Mouse (Mus musculus) lung, postnatal 0 days (tissue): ENCODE measurements at regions not wholly inside any gene's neighbourhood (a gene's known extent, or its start where the extent isn't known, plus 50 kb on each side); places are given as distances from the start of the nearest gene placed in this dataset.
A peak's percentile ranks its signal among the peaks of the same experiment; 100 is the strongest.
"Not testable (repeated sequence)": the region's sequence is repeated elsewhere in the genome, so short reads cannot be mapped to it uniquely, and the experiment has no call there.

Experiments
- ATAC-seq: fragments of 200-750 bp; cut with Nextera tagmentation; 2 replicates; pipeline ENCODE4 v1.8.0; 2017; ENCODE audit warnings: moderate library complexity
- DNase-seq: peaks from one replicate; pipeline ENCODE4 v3.0.0-alpha.2; 2016; ENCODE audit warnings: low spot score
- H3K27ac ChIP-seq: fragments of 300-500 bp; sonication (generic); 2 replicates; pipeline ENCODE4 v1.5.1; 2014; ENCODE audit warnings: antibody characterized with exemption, mild to moderate bottlenecking, low read length, mixed read lengths
- H3K27me3 ChIP-seq: fragments of 300-500 bp; sonication (generic); replicated peaks from 2 replicates; pipeline ENCODE4 v1.6.1; 2014; ENCODE audit warnings: low read length, mixed read lengths; ENCODE audit not compliant: insufficient read depth
- H3K36me3 ChIP-seq: fragments of 300-500 bp; sonication (generic); 2 replicates; pipeline ENCODE4 v1.6.1; 2014; ENCODE audit warnings: low read length, mixed read lengths; ENCODE audit not compliant: insufficient read depth
- H3K4me1 ChIP-seq: fragments of 300-500 bp; sonication (generic); 2 replicates; pipeline ENCODE4 v1.6.1; 2014; ENCODE audit warnings: antibody characterized with exemption, low read depth, low read length, mixed read lengths; ENCODE audit not compliant: insufficient read depth
- H3K4me2 ChIP-seq: fragments of 300-500 bp; sonication (generic); replicated peaks from 2 replicates; pipeline ENCODE4 v1.6.1; 2014; ENCODE audit warnings: low read depth, mild to moderate bottlenecking, low read length, moderate library complexity, mixed read lengths
- H3K4me3 ChIP-seq: fragments of 300-500 bp; sonication (generic); 2 replicates; pipeline ENCODE4 v1.5.1; 2014; ENCODE audit warnings: low read depth, low read length
- H3K9ac ChIP-seq: fragments of 300-500 bp; sonication (generic); replicated peaks from 2 replicates; pipeline ENCODE4 v1.6.1; 2014; ENCODE audit warnings: low read depth, mild to moderate bottlenecking
- H3K9me3 ChIP-seq: fragments of 300-500 bp; sonication (generic); 2 replicates; pipeline ENCODE4 v1.6.1; 2016; ENCODE audit warnings: low read length, mixed read lengths
- CTCF ChIP-seq: IDR thresholded peaks from 2 replicates; pipeline ENCODE4 v1.5.1; 2016; ENCODE audit warnings: antibody characterized with exemption, mild to moderate bottlenecking
- EP300 ChIP-seq: IDR thresholded peaks from 2 replicates; pipeline ENCODE4 v1.6.1; 2016; ENCODE audit warnings: antibody characterized with exemption, mild to moderate bottlenecking, control low read depth
- WGBS: fragments of 180-500 bp; shearing (Covaris S2); extraction: QIAGEN DNeasy Blood & Tissue Kit; methylation state at CpG from one replicate; pipeline ENCODE4 v1.1.7; 2014; 5-methylcytosine and 5-hydroxymethylcytosine counted together

GRCm38 (mm10) chr7:62232076-62232475, 114.3 kb upstream of the Ndn start:
- no peak for TF ChIP-seq EP300
- TF ChIP-seq CTCF, result no peak
- Histone ChIP-seq H3K27me3 (no peaks in the 10 kb centered on the region), H3K4me2 (0 out of 2 replicates have a peak overlapping the region, but pooled peaks have one; percentile 49), H3K36me3 (no peaks in the 10 kb centered on the region), H3K9me3 (no peaks in the 10 kb centered on the region), H3K4me3 (no peak overlapping the region), H3K27ac (no peak overlapping the region), H3K9ac (no peak overlapping the region), H3K4me1 (no peaks in the 10 kb centered on the region)
- DNase-seq (peak; percentile 27), ATAC-seq (no peak)
- 36% methylated on average over 5 of the region's 5 CpGs for WGBS

- no peak overlapping the region for H3K9ac ChIP-seq
- no peak for ATAC-seq
- H3K36me3 ChIP-seq, result no peaks in the 10 kb centered on the region
- H3K27me3 ChIP-seq, result no peaks in the 10 kb centered on the region
- no peak overlapping the region for H3K27ac ChIP-seq
- no peak overlapping the region for H3K4me2 ChIP-seq
- no peak for TF ChIP-seq CTCF
- no peak for TF ChIP-seq EP300
- H3K9me3 ChIP-seq, result no peaks in the 10 kb centered on the region
- H3K4me1 ChIP-seq, result no peaks in the 10 kb centered on the region
- DNase-seq, result no peak
- no peak overlapping the region for H3K4me3 ChIP-seq
- WGBS, result 46% methylated on average over 6 of the region's 6 CpGs
These were observed 112.3 kb upstream of the Ndn start for GRCm38 (mm10) chr7:62234037-62234436.

GRCm38 (mm10) chr7:62235766-62236165, 110.6 kb upstream of the Ndn start:
- TF ChIP-seq CTCF, result no peak
- TF ChIP-seq EP300, result no peak
- H3K4me3 ChIP-seq, result no peak overlapping the region
- H3K4me2 ChIP-seq, result no peak overlapping the region
- no peaks in the 10 kb centered on the region for H3K27me3 ChIP-seq
- no peaks in the 10 kb centered on the region for H3K4me1 ChIP-seq
- DNase-seq (no peak), ATAC-seq (no peak)
- 71% methylated on average over 1 of the region's 1 CpGs for WGBS
- H3K9me3 ChIP-seq, result no peaks in the 10 kb centered on the region
- no peak overlapping the region for H3K9ac ChIP-seq
- no peak overlapping the region for H3K27ac ChIP-seq
- H3K36me3 ChIP-seq, result no peaks in the 10 kb centered on the region

- ATAC-seq, result no peak
- Histone ChIP-seq H3K4me2 (no peak overlapping the region), H3K27me3 (no peaks in the 10 kb centered on the region), H3K4me3 (no peak overlapping the region), H3K9ac (no peak overlapping the region), H3K27ac (no peak overlapping the region), H3K9me3 (no peaks in the 10 kb centered on the region), H3K4me1 (no peaks in the 10 kb centered on the region), H3K36me3 (no peaks in the 10 kb centered on the region)
- WGBS, result 38% methylated on average over 8 of the region's 8 CpGs
- no peak for DNase-seq
- TF ChIP-seq CTCF, result no peak
- TF ChIP-seq EP300, result no peak
These were observed 84.7 kb upstream of the Ndn start for GRCm38 (mm10) chr7:62261688-62262114.

- not testable (repeated sequence) for DNase-seq, H3K27ac ChIP-seq, H3K9me3 ChIP-seq, ATAC-seq, H3K9ac ChIP-seq, H3K27me3 ChIP-seq, H3K4me3 ChIP-seq, H3K4me1 ChIP-seq, H3K36me3 ChIP-seq, H3K4me2 ChIP-seq
- WGBS, result 52% methylated on average over 2 of the region's 2 CpGs
These were observed 84.2 kb upstream of the Ndn start for GRCm38 (mm10) chr7:62262174-62262573.

GRCm38 (mm10) chr7:62269156-62269855, 77.1 kb upstream of the Ndn start:
- Histone ChIP-seq H3K27me3 (no peaks in the 10 kb centered on the region), H3K27ac (no peak overlapping the region), H3K4me3 (no peak overlapping the region), H3K9ac (no peak overlapping the region), H3K36me3 (no peaks in the 10 kb centered on the region), H3K4me1 (no peaks in the 10 kb centered on the region), H3K9me3 (no peaks in the 10 kb centered on the region), H3K4me2 (no peak overlapping the region)
- 53% methylated on average over 1 of the region's 1 CpGs for WGBS
- no peak for TF ChIP-seq CTCF
- no peak for TF ChIP-seq EP300
- no peak for ATAC-seq
- no peak for DNase-seq

- no peak overlapping the region for H3K4me3 ChIP-seq
- no peak overlapping the region for H3K27ac ChIP-seq
- H3K9ac ChIP-seq, result no peak overlapping the region
- no peak overlapping the region for H3K4me2 ChIP-seq
- DNase-seq (no peak), ATAC-seq (no peak)
- H3K4me1 ChIP-seq, result no peaks in the 10 kb centered on the region
- no peaks in the 10 kb centered on the region for H3K27me3 ChIP-seq
- no peaks in the 10 kb centered on the region for H3K9me3 ChIP-seq
- 43% methylated on average over 2 of the region's 2 CpGs for WGBS
- no peaks in the 10 kb centered on the region for H3K36me3 ChIP-seq
- TF ChIP-seq EP300, result no peak
- no peak for TF ChIP-seq CTCF
These were observed 70.2 kb upstream of the Ndn start for GRCm38 (mm10) chr7:62276219-62276618.
